Mouse (Mus musculus) erythroblast, embryonic 14.5 days (primary cell): Measurements from ENCODE around the gene Arhgef16.

ENCODE experiments used
- GATA1 ChIP-seq: IDR thresholded peaks from 2 replicates; pipeline ENCODE4 v1.6.1; 2012; ENCODE audit warnings: low read length, inconsistent platforms, mixed read lengths
- TAL1 ChIP-seq: IDR thresholded peaks from 3 replicates; pipeline ENCODE4 v1.6.1; 2012; ENCODE audit warnings: low read length, inconsistent platforms, mixed read lengths

DNA sequence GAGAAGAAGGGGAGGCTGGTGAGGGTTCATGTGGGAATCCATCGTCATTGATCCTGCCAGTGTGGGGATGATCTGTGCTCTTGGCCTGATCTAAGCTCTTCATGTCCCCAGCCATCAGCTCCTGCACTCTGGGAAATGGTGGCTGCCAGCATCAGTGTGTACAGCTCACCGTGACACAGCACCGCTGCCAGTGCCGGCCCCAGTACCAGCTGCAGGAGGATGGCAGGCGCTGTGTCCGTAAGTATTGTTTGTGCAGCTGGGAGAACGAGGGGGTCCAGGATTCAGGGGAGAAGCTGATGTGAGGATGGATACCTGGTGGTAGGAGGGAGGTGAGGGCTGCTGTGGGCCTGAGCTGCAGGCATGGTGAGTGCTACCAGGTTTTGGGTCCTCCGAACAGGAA lies 52.2 kb downstream of the Arhgef16 start:
- no peak for TF ChIP-seq TAL1
- no peak for TF ChIP-seq GATA1
